Mouse (Mus musculus) lung, embryonic 15.5 days (tissue): ENCODE data around the gene Ly6g6f. TPM values are rescaled to one million over a fixed set of nuclear protein-coding genes. Genes with fewer than 3 reads are reported as not detected.

Experiments used
- ATAC-seq: fragments of 200-750 bp; cut with Nextera tagmentation; 2 replicates; pipeline ENCODE4 v1.8.0; 2017; ENCODE audit warnings: moderate number of reproducible peaks, borderline replicate concordance; ENCODE audit not compliant: low FRiP score, low TSS enrichment; ENCODE audit errors: extremely low read depth
- H3K27ac ChIP-seq: fragments of 300-500 bp; sonication (generic); 2 replicates; pipeline ENCODE4 v1.5.1; 2015; ENCODE audit warnings: moderate library complexity, mild to moderate bottlenecking, inconsistent platforms
- H3K27me3 ChIP-seq: fragments of 300-500 bp; sonication (generic); 2 replicates; pipeline ENCODE4 v1.6.1; 2015; ENCODE audit warnings: inconsistent platforms
- H3K36me3 ChIP-seq: fragments of 300-500 bp; sonication (generic); 2 replicates; pipeline ENCODE4 v1.6.1; 2015; ENCODE audit warnings: inconsistent platforms
- H3K4me1 ChIP-seq: fragments of 300-500 bp; sonication (generic); 2 replicates; pipeline ENCODE4 v1.6.1; 2015; ENCODE audit warnings: inconsistent platforms
- H3K4me2 ChIP-seq: fragments of 300-500 bp; sonication (generic); 2 replicates; pipeline ENCODE4 v1.6.1; 2015; ENCODE audit warnings: inconsistent platforms, mild to moderate bottlenecking, moderate library complexity
- H3K4me3 ChIP-seq: fragments of 300-500 bp; sonication (generic); 2 replicates; pipeline ENCODE4 v1.5.1; 2015; ENCODE audit warnings: mild to moderate bottlenecking, inconsistent platforms
- H3K9ac ChIP-seq: fragments of 300-500 bp; sonication (generic); 2 replicates; pipeline ENCODE4 v1.6.1; 2015; ENCODE audit warnings: inconsistent platforms
- H3K9me3 ChIP-seq: fragments of 300-500 bp; sonication (generic); 2 replicates; pipeline ENCODE4 v1.6.1; 2016; ENCODE audit warnings: inconsistent platforms
- WGBS: fragments of 180-500 bp; shearing (Covaris S2); methylation state at CpG from one replicate; pipeline ENCODE4 v1.1.7; 2015; 5-methylcytosine and 5-hydroxymethylcytosine counted together
- polyA plus RNA-seq: library from polyadenylated mRNA; unstranded; fragments of >200 nt; fragmentation: Nextera tagmentation; extraction: Ambion mirVana; gene quantifications from 2 replicates; pipeline ENCODE4 v1.2.1, GENCODE M21; 2015

Gene Ly6g6f
- polyA plus RNA-seq, 1 experiment from 2014 or later = 0.51 TPM

GRCm38 (mm10) chr17:35031880-35032279 lies 53.5 kb downstream of the Ly6g6f start:
- Histone ChIP-seq H3K4me2 (no peak overlapping the region), H3K9ac (no peak overlapping the region), H3K4me1 (peaks cover 11% of the 10 kb centered on the region), H3K27me3 (no peaks in the 10 kb centered on the region), H3K36me3 (no peaks in the 10 kb centered on the region), H3K9me3 (no peaks in the 10 kb centered on the region), H3K27ac (no peak overlapping the region), H3K4me3 (no peak overlapping the region)
- no peak for ATAC-seq
- WGBS = 77% methylated on average over 7 of the region's 7 CpGs

- no peaks in the 10 kb centered on the region for H3K27me3 ChIP-seq
- no peaks in the 10 kb centered on the region for H3K9me3 ChIP-seq
- H3K4me1 ChIP-seq = peaks cover 16% of the 10 kb centered on the region
- H3K4me2 ChIP-seq = no peak overlapping the region
- WGBS = 87% methylated on average over 11 of the region's 11 CpGs
- H3K36me3 ChIP-seq = no peaks in the 10 kb centered on the region
- H3K4me3 ChIP-seq = no peak overlapping the region
- no peak overlapping the region for H3K9ac ChIP-seq
- H3K27ac ChIP-seq = no peak overlapping the region
- ATAC-seq = no peak
Observed at GRCm38 (mm10) chr17:35031272-35031671, 54.1 kb downstream of the Ly6g6f start.

Other genes starting within 250 kb of the Ly6g6f start
- gene Stk19, start 248.7 kb downstream of the Ly6g6f start, polyA plus RNA-seq = 32.7 and 33.7 TPM in 2 replicates
- 63.0 and 63.3 TPM in 2 replicates for gene Dxo, start 248.6 kb downstream of the Ly6g6f start, polyA plus RNA-seq
- gene Skiv2l, start 235.4 kb downstream of the Ly6g6f start, polyA plus RNA-seq = 50.8 and 54.0 TPM in 2 replicates
- gene Nelfe, start 235.2 kb downstream of the Ly6g6f start, polyA plus RNA-seq = 92.6 and 95.7 TPM in 2 replicates
- 2.8 and 3.1 TPM in 2 replicates for gene Cfb, start 223.1 kb downstream of the Ly6g6f start, polyA plus RNA-seq
- 2.6 and 2.7 TPM in 2 replicates for gene Zbtb12, start 206.1 kb downstream of the Ly6g6f start, polyA plus RNA-seq
- not detected in 2 replicates for gene Gm20547, start 203.6 kb downstream of the Ly6g6f start, polyA plus RNA-seq
- 2.6 and 2.9 TPM in 2 replicates for gene C2, start 187.3 kb downstream of the Ly6g6f start, polyA plus RNA-seq
- 64.9 and 69.9 TPM in 2 replicates for gene Ehmt2, start 187.1 kb downstream of the Ly6g6f start, polyA plus RNA-seq
- 0.94 and 1.5 TPM in 2 replicates for gene Slc44a4, start 171.1 kb downstream of the Ly6g6f start, polyA plus RNA-seq
- 17.3 and 17.9 TPM in 2 replicates for gene Neu1, start 154.4 kb downstream of the Ly6g6f start, polyA plus RNA-seq
- 0.15 and 0.26 TPM in 2 replicates for gene Hspa1b, start 126.4 kb downstream of the Ly6g6f start, polyA plus RNA-seq
- not detected in 2 replicates for gene Gm20481, start 115.7 kb downstream of the Ly6g6f start, polyA plus RNA-seq
- gene Hspa1a, start 113.5 kb downstream of the Ly6g6f start, polyA plus RNA-seq = 3.4 and 3.8 TPM in 2 replicates
- 0.45 and 0.79 TPM in 2 replicates for gene Hspa1l, start 112.9 kb downstream of the Ly6g6f start, polyA plus RNA-seq
- gene Lsm2, start 103.7 kb downstream of the Ly6g6f start, polyA plus RNA-seq = 210 and 216 TPM in 2 replicates
- gene Vars, start 84.6 kb downstream of the Ly6g6f start, polyA plus RNA-seq = 128 and 129 TPM in 2 replicates
- 0.14 and 0.25 TPM in 2 replicates for gene Vwa7, start 69.0 kb downstream of the Ly6g6f start, polyA plus RNA-seq
- gene Sapcd1, start 57.6 kb downstream of the Ly6g6f start, polyA plus RNA-seq = 7.2 and 7.7 TPM in 2 replicates
- 4.4 TPM in 2 replicates for gene Msh5, start 38.9 kb downstream of the Ly6g6f start, polyA plus RNA-seq
- 283 and 300 TPM in 2 replicates for gene Clic1, start 35.6 kb downstream of the Ly6g6f start, polyA plus RNA-seq
- gene Ddah2, start 26.6 kb downstream of the Ly6g6f start, polyA plus RNA-seq = 330 and 333 TPM in 2 replicates
- gene Ly6g6c, start 20.2 kb downstream of the Ly6g6f start, polyA plus RNA-seq = 0.36 and 0.39 TPM in 2 replicates
- gene Mpig6b, start 19.4 kb downstream of the Ly6g6f start, polyA plus RNA-seq = 0.67 and 0.93 TPM in 2 replicates
- 0.96 and 1.2 TPM in 2 replicates for gene Ly6g6e, start 8.7 kb downstream of the Ly6g6f start, polyA plus RNA-seq
- gene Ly6g6d, start 7.5 kb downstream of the Ly6g6f start, polyA plus RNA-seq = 5.2 and 6.7 TPM in 2 replicates
- 94.8 and 95.6 TPM in 2 replicates for gene Abhd16a, start 3.7 kb upstream of the Ly6g6f start, polyA plus RNA-seq
- not detected in 2 replicates for gene Ly6g5c, start 22.7 kb upstream of the Ly6g6f start, polyA plus RNA-seq
- 0.79 and 0.95 TPM in 2 replicates for gene Ly6g5b, start 29.8 kb upstream of the Ly6g6f start, polyA plus RNA-seq
- 17.7 and 18.0 TPM in 2 replicates for gene Gpank1, start 35.8 kb upstream of the Ly6g6f start, polyA plus RNA-seq
- 265 TPM in 2 replicates for gene Csnk2b, start 36.4 kb upstream of the Ly6g6f start, polyA plus RNA-seq
- 9.6 and 9.7 TPM in 2 replicates for gene D17H6S53E, start 40.8 kb upstream of the Ly6g6f start, polyA plus RNA-seq
- 1.0 and 3.9 TPM in 2 replicates for gene Apom, start 46.4 kb upstream of the Ly6g6f start, polyA plus RNA-seq
- gene Bag6, start 49.6 kb upstream of the Ly6g6f start, polyA plus RNA-seq = 48.6 and 51.2 TPM in 2 replicates
- 169 and 179 TPM in 2 replicates for gene Prrc2a, start 79.3 kb upstream of the Ly6g6f start, polyA plus RNA-seq
- 6.9 and 9.0 TPM in 2 replicates for gene Aif1, start 90.5 kb upstream of the Ly6g6f start, polyA plus RNA-seq
- 12.1 and 13.0 TPM in 2 replicates for gene Lst1, start 102.8 kb upstream of the Ly6g6f start, polyA plus RNA-seq
- gene Ltb, start 108.8 kb upstream of the Ly6g6f start, polyA plus RNA-seq = 0.65 and 2.2 TPM in 2 replicates
- 0.16 TPM in 1 of 2 replicates, not detected in the other for gene Tnf, start 116.4 kb upstream of the Ly6g6f start, polyA plus RNA-seq
- 0.11 and 0.21 TPM in 2 replicates for gene Lta, start 119.7 kb upstream of the Ly6g6f start, polyA plus RNA-seq
- gene Gm16181, start 135.2 kb upstream of the Ly6g6f start, polyA plus RNA-seq = 0.70 and 0.75 TPM in 2 replicates
- 3.4 and 4.3 TPM in 2 replicates for gene Atp6v1g2, start 148.1 kb upstream of the Ly6g6f start, polyA plus RNA-seq
- 13.2 and 13.4 TPM in 2 replicates for gene Nfkbil1, start 150.2 kb upstream of the Ly6g6f start, polyA plus RNA-seq
- 512 and 523 TPM in 2 replicates for gene Ddx39b, start 156.1 kb upstream of the Ly6g6f start, polyA plus RNA-seq
- 114 and 138 TPM in 2 replicates for gene H2-D1, start 177.1 kb upstream of the Ly6g6f start, polyA plus RNA-seq
- gene H2-Q1, start 234.8 kb upstream of the Ly6g6f start, polyA plus RNA-seq = 0.20 and 0.24 TPM in 2 replicates